Comparison of ENCODE assay signal across 9 mouse cellular contexts in the genomic region with DNA sequence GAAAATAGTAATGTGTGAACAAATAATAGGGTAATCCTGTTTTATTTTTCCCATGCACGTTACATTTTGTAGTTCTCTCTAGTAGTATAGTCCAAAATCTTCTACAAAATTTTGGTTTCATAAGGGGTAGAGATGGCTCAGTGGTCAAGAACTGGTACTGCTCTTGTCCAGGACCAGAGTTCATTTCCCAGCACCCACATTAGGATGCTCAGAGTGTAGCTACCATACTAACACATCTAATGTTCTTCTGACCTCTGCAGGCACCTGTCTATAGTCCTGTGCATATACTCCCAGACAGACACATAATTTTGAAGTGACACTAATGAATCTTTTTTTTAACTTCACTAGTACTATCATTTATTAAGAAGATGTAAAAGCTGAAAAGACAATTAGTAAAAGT. TPM values are rescaled to one million over a fixed set of nuclear protein-coding genes. Genes with fewer than 3 reads are reported as not detected.
DNase-seq lines count a peak whose midpoint lies in the region; ATAC-seq and TF ChIP-seq lines count a peak whose summit lies in the region.
"Had no signal": no experiment of that assay in that cellular context is flagged by ENCODE, and none has a peak within 500 bp of the region (broad histone marks: within the 10 kb centered on the region; RNA-seq: fewer than 3 reads in every experiment).

No protein-coding gene starts in this region.

- no peak overlapping the region for H3K27ac ChIP-seq in hindbrain, embryonic 10.5 days
- H3K27ac ChIP-seq in hindbrain, embryonic 12.5 days = no peak overlapping the region
- H3K27ac ChIP-seq in midbrain, embryonic 10.5 days (replicated peaks) = no peak overlapping the region
- H3K27ac ChIP-seq in midbrain, embryonic 16.5 days (ENCODE audit: low read length) = no peak overlapping the region
- H3K27ac ChIP-seq in intestine, embryonic 15.5 days = no peak overlapping the region
- H3K27ac ChIP-seq in stomach, embryonic 16.5 days (ENCODE audit: low read length) = no peak overlapping the region
- H3K27ac ChIP-seq in cerebellum, adult 2 months (ENCODE audit: insufficient read depth, low read length) = no peak overlapping the region

- no peak for TF ChIP-seq CTCF in cerebellum, adult 2 months (IDR thresholded peaks at IDR 0.05; ENCODE audit: borderline replicate concordance, insufficient read depth, low read depth, low read length)

- no peaks in the 10 kb centered on the region for H3K27me3 ChIP-seq in hindbrain, embryonic 10.5 days (ENCODE audit: insufficient read depth, poor library complexity, severe bottlenecking)
- H3K27me3 ChIP-seq in hindbrain, embryonic 12.5 days = no peaks in the 10 kb centered on the region
- H3K27me3 ChIP-seq in midbrain, embryonic 10.5 days (ENCODE audit: low read depth, poor library complexity, severe bottlenecking) = no peaks in the 10 kb centered on the region
- no peaks in the 10 kb centered on the region for H3K27me3 ChIP-seq in midbrain, embryonic 16.5 days (ENCODE audit: control insufficient read depth, insufficient read depth, low read depth, low read length)
- no peaks in the 10 kb centered on the region for H3K27me3 ChIP-seq in intestine, embryonic 15.5 days (replicated peaks)
- no peaks in the 10 kb centered on the region for H3K27me3 ChIP-seq in stomach, embryonic 16.5 days (ENCODE audit: control insufficient read depth, insufficient read depth, low read length)
- H3K27me3 ChIP-seq in cerebellum, adult 2 months (ENCODE audit: control insufficient read depth, insufficient read depth, low read length) = no peaks in the 10 kb centered on the region; the same call in 1 of the 2 replicates

- no peak overlapping the region for H3K9ac ChIP-seq in hindbrain, embryonic 12.5 days
- H3K9ac ChIP-seq in midbrain, embryonic 16.5 days (ENCODE audit: low read depth, low read length) = no peak overlapping the region
- no peak overlapping the region for H3K9ac ChIP-seq in intestine, embryonic 15.5 days
- H3K9ac ChIP-seq in stomach, embryonic 16.5 days (ENCODE audit: low read length) = no peak overlapping the region

- TF ChIP-seq POLR2A in cerebellum, adult 2 months (IDR thresholded peaks at IDR 0.05; ENCODE audit: borderline replicate concordance, insufficient read depth, low read length) = no peak

- H3K4me1 ChIP-seq in hindbrain, embryonic 10.5 days (replicated peaks) = peaks cover 7% of the 10 kb centered on the region; the same call in 1 of the 2 replicates
- peaks cover 3% of the 10 kb centered on the region for H3K4me1 ChIP-seq in hindbrain, embryonic 12.5 days
- peaks cover 14% of the 10 kb centered on the region for H3K4me1 ChIP-seq in midbrain, embryonic 10.5 days
- 0 out of 2 replicates have a peak, but pooled peaks cover 2% of the 10 kb centered on the region for H3K4me1 ChIP-seq in midbrain, embryonic 16.5 days (ENCODE audit: control insufficient read depth, insufficient read depth, low read length)
- peaks cover 6% of the 10 kb centered on the region; the same call in 1 of the 2 replicates for H3K4me1 ChIP-seq in intestine, embryonic 15.5 days (replicated peaks)
- H3K4me1 ChIP-seq in stomach, embryonic 16.5 days (ENCODE audit: control insufficient read depth, insufficient read depth, low read length) = peaks cover 9% of the 10 kb centered on the region; the same call in 1 of the 2 replicates
- no peaks in the 10 kb centered on the region for H3K4me1 ChIP-seq in cerebellum, adult 2 months (ENCODE audit: control insufficient read depth, insufficient read depth, low read length)

- H3K36me3 ChIP-seq in hindbrain, embryonic 10.5 days = no peaks in the 10 kb centered on the region
- H3K36me3 ChIP-seq in hindbrain, embryonic 12.5 days = no peaks in the 10 kb centered on the region
- 0 out of 2 replicates have a peak, but pooled peaks cover under 1% of the 10 kb centered on the region for H3K36me3 ChIP-seq in midbrain, embryonic 10.5 days
- no peaks in the 10 kb centered on the region for H3K36me3 ChIP-seq in midbrain, embryonic 16.5 days (ENCODE audit: control insufficient read depth, insufficient read depth, low read length)
- H3K36me3 ChIP-seq in intestine, embryonic 15.5 days = no peaks in the 10 kb centered on the region
- no peaks in the 10 kb centered on the region for H3K36me3 ChIP-seq in stomach, embryonic 16.5 days (ENCODE audit: control insufficient read depth, insufficient read depth, low read length)

- WGBS in hindbrain, embryonic 10.5 days = 94% methylated on average over 1 of the region's 1 CpGs
- WGBS in hindbrain, embryonic 12.5 days = 89% methylated on average over 1 of the region's 1 CpGs
- WGBS in midbrain, embryonic 10.5 days = 89% methylated on average over 1 of the region's 1 CpGs
- 84% methylated on average over 1 of the region's 1 CpGs for WGBS in midbrain, embryonic 16.5 days
- WGBS in intestine, embryonic 15.5 days = 94% methylated on average over 1 of the region's 1 CpGs
- 85% methylated on average over 1 of the region's 1 CpGs for WGBS in stomach, embryonic 16.5 days
- 93% methylated on average over 1 of the region's 1 CpGs for WGBS in cerebellum, adult 2 months

- peak overlapping the region; percentile 87; the same call in 1 of the 2 replicates for H3K4me3 ChIP-seq in hindbrain, embryonic 10.5 days
- H3K4me3 ChIP-seq in hindbrain, embryonic 12.5 days = no peak overlapping the region
- peak overlapping the region; percentile 88; the same call in 1 of the 2 replicates for H3K4me3 ChIP-seq in midbrain, embryonic 10.5 days
- no peak overlapping the region for H3K4me3 ChIP-seq in midbrain, embryonic 16.5 days (ENCODE audit: low read depth, low read length)
- H3K4me3 ChIP-seq in intestine, embryonic 15.5 days (replicated peaks) = no peak overlapping the region
- no peak overlapping the region for H3K4me3 ChIP-seq in stomach, embryonic 16.5 days (replicated peaks; ENCODE audit: low read length)
- no peak overlapping the region for H3K4me3 ChIP-seq in cerebellum, adult 2 months (replicated peaks; ENCODE audit: insufficient read depth, low read depth, low read length)

- H3K9me3 ChIP-seq in hindbrain, embryonic 10.5 days = no peaks in the 10 kb centered on the region
- H3K9me3 ChIP-seq in hindbrain, embryonic 12.5 days (replicated peaks) = no peaks in the 10 kb centered on the region
- no peaks in the 10 kb centered on the region for H3K9me3 ChIP-seq in midbrain, embryonic 10.5 days (replicated peaks)
- H3K9me3 ChIP-seq in midbrain, embryonic 16.5 days (replicated peaks; ENCODE audit: control insufficient read depth, low read length, poor library complexity, severe bottlenecking) = no peaks in the 10 kb centered on the region
- H3K9me3 ChIP-seq in intestine, embryonic 15.5 days = no peaks in the 10 kb centered on the region
- H3K9me3 ChIP-seq in stomach, embryonic 16.5 days (replicated peaks; ENCODE audit: control insufficient read depth, low read length) = no peaks in the 10 kb centered on the region

- H3K4me2 ChIP-seq in hindbrain, embryonic 12.5 days (replicated peaks) = no peak overlapping the region; the same call in 1 of the 2 replicates
- no peak overlapping the region for H3K4me2 ChIP-seq in midbrain, embryonic 16.5 days (ENCODE audit: low read length)
- 0 out of 2 replicates have a peak overlapping the region, but pooled peaks have one; percentile 88 for H3K4me2 ChIP-seq in intestine, embryonic 15.5 days (replicated peaks)
- H3K4me2 ChIP-seq in stomach, embryonic 16.5 days (ENCODE audit: low read depth, low read length) = peak overlapping the region; percentile 79

- no peak for DNase-seq in hindbrain, embryonic 10.5 days (ENCODE audit: low spot score)
- DNase-seq in midbrain, embryonic 10.5 days (ENCODE audit: low spot score) = no peak
- no peak for DNase-seq in cerebellum, adult 2 months
- no peak for DNase-seq in thymus, adult 18-20 months
- DNase-seq: cerebellum, adult 18-20 months had no signal

- no peak for ATAC-seq in hindbrain, embryonic 12.5 days (ENCODE audit: low FRiP score)
- no peak for ATAC-seq in midbrain, embryonic 16.5 days
- ATAC-seq in intestine, embryonic 15.5 days = no peak
- no peak for ATAC-seq in stomach, embryonic 16.5 days (ENCODE audit: insufficient read depth, low FRiP score)

RNA-seq across cellular contexts. Expression of a gene that starts 1.7 kb away (rescaled TPM):
- polyA plus RNA-seq in hindbrain, embryonic 10.5 days (2016; fragmentation: Nextera tagmentation; extraction: Ambion mirVana) = 18.4 and 25.1 TPM in 2 replicates
- 26.8 and 29.6 TPM in 2 replicates for polyA plus RNA-seq in hindbrain, embryonic 12.5 days (2016; fragmentation: Nextera tagmentation; extraction: Ambion mirVana)
- 22.0 and 22.8 TPM in 2 replicates for polyA plus RNA-seq in midbrain, embryonic 10.5 days (2016; fragmentation: Nextera tagmentation; extraction: Ambion mirVana)
- 6.1 and 6.7 TPM in 2 replicates for polyA plus RNA-seq in midbrain, embryonic 16.5 days (2015; fragmentation: Nextera tagmentation; extraction: Ambion mirVana)
- 15.8 and 18.3 TPM in 2 replicates for polyA plus RNA-seq in intestine, embryonic 15.5 days (2015; fragmentation: Nextera tagmentation; extraction: Ambion mirVana)
- 20.0 and 21.3 TPM in 2 replicates for polyA plus RNA-seq in stomach, embryonic 16.5 days (2015; fragmentation: Nextera tagmentation; extraction: Ambion mirVana)
- polyA plus RNA-seq in cerebellum, adult 2 months (2012; rRNA removed) = 1.6 and 1.7 TPM in 2 replicates

Comparison
In these comparisons a context has a peak if more than half of its experiments do, and no peak if none do; other contexts are left out.
1. H3K4me3 ChIP-seq: peak in hindbrain, embryonic 10.5 days (single experiment) and midbrain, embryonic 10.5 days (single experiment); none in hindbrain, embryonic 12.5 days (single experiment), midbrain, embryonic 16.5 days (single experiment), intestine, embryonic 15.5 days (single experiment), stomach, embryonic 16.5 days (single experiment) and cerebellum, adult 2 months (single experiment).
2. H3K4me2 ChIP-seq: peak in intestine, embryonic 15.5 days (single experiment) and stomach, embryonic 16.5 days (single experiment); none in hindbrain, embryonic 12.5 days (single experiment) and midbrain, embryonic 16.5 days (single experiment).